Mouse (Mus musculus): ENCODE measurements at regions not wholly inside any gene's neighbourhood (a gene's known extent, or its start where the extent isn't known, plus 50 kb on each side); places are given as distances from the start of the nearest gene placed in this dataset.
"Not testable (repeated sequence)": the region's sequence is repeated elsewhere in the genome, so short reads cannot be mapped to it uniquely, and the experiment has no call there.

- DNase-seq (ENCODE audit: low spot score), result peak; percentile 35
Observed at GRCm38 (mm10) chr14:18511094-18511493, 179.4 kb upstream of the Ube2e1 start.

GRCm38 (mm10) chr14:18508359-18508647 lies 176.6 kb upstream of the Ube2e1 start:
- no peak for DNase-seq (ENCODE audit: low spot score)

GRCm38 (mm10) chr14:18507582-18508358 lies 176.1 kb upstream of the Ube2e1 start:
- DNase-seq (ENCODE audit: low spot score), result no peak

- peak; percentile 36 for DNase-seq (ENCODE audit: low spot score)
Observed at GRCm38 (mm10) chr14:18506168-18506567, 174.5 kb upstream of the Ube2e1 start.

- DNase-seq (ENCODE audit: low spot score), result no peak
Observed at GRCm38 (mm10) chr14:18500249-18500832, 168.7 kb upstream of the Ube2e1 start.

- no peak for DNase-seq (ENCODE audit: low spot score)
Observed at GRCm38 (mm10) chr14:18494048-18494447, 162.4 kb upstream of the Ube2e1 start.

GRCm38 (mm10) chr14:18486132-18486800 lies 154.6 kb upstream of the Ube2e1 start:
- no peak for DNase-seq (ENCODE audit: low spot score)

GRCm38 (mm10) chr14:18485526-18485925 lies 153.9 kb upstream of the Ube2e1 start:
- DNase-seq (ENCODE audit: low spot score), result no peak

- no peak for DNase-seq (ENCODE audit: low spot score)
Observed at GRCm38 (mm10) chr14:18476795-18477320, 145.2 kb upstream of the Ube2e1 start.

- DNase-seq (ENCODE audit: low spot score), result no peak
Observed at GRCm38 (mm10) chr14:18468611-18469010, 137.0 kb upstream of the Ube2e1 start.

GRCm38 (mm10) chr14:18466864-18467263 lies 135.2 kb upstream of the Ube2e1 start:
- DNase-seq (ENCODE audit: low spot score), result not testable (repeated sequence)

GRCm38 (mm10) chr14:18464199-18464598 lies 132.5 kb upstream of the Ube2e1 start:
- DNase-seq (ENCODE audit: low spot score), result not testable (repeated sequence)

- no peak for DNase-seq (ENCODE audit: low spot score)
Observed at GRCm38 (mm10) chr14:18463230-18463873, 131.7 kb upstream of the Ube2e1 start.

- DNase-seq (ENCODE audit: low spot score), result no peak
Observed at GRCm38 (mm10) chr14:18462381-18462780, 130.7 kb upstream of the Ube2e1 start.

- DNase-seq (ENCODE audit: low spot score), result no peak
Observed at GRCm38 (mm10) chr14:18448666-18449065, 117.0 kb upstream of the Ube2e1 start.

GRCm38 (mm10) chr14:18444492-18444891 lies 112.8 kb upstream of the Ube2e1 start:
- DNase-seq (ENCODE audit: low spot score), result no peak

- not testable (repeated sequence) for DNase-seq (ENCODE audit: low spot score)
Observed at GRCm38 (mm10) chr14:18428968-18429367, 97.3 kb upstream of the Ube2e1 start.

GRCm38 (mm10) chr14:18425887-18426286 lies 94.2 kb upstream of the Ube2e1 start:
- no peak for DNase-seq (ENCODE audit: low spot score)

GRCm38 (mm10) chr14:18416839-18417238 lies 85.2 kb upstream of the Ube2e1 start:
- DNase-seq (ENCODE audit: low spot score), result peak; percentile 50

- DNase-seq (ENCODE audit: low spot score), result no peak
Observed at GRCm38 (mm10) chr14:18416319-18416718, 84.7 kb upstream of the Ube2e1 start.

GRCm38 (mm10) chr14:18398953-18399352 lies 67.3 kb upstream of the Ube2e1 start:
- DNase-seq (ENCODE audit: low spot score), result no peak

GRCm38 (mm10) chr14:18396206-18396764 lies 64.6 kb upstream of the Ube2e1 start:
- DNase-seq (ENCODE audit: low spot score), result no peak

Measured in embryo, embryonic 10 days (tissue).